Mouse (Mus musculus): ENCODE results near the gene Slc25a28. TPM values are rescaled to one million over a fixed set of nuclear protein-coding genes. Genes with fewer than 3 reads are reported as not detected.

The Slc25a28 gene
- polyA plus RNA-seq, 1 experiment from 2014 or later, result 13.7 TPM

GRCm38 (mm10) chr19:43616889-43617288, 57.8 kb downstream of the Slc25a28 start:
- H3K27me3 ChIP-seq (ENCODE audit: insufficient read depth, poor library complexity, severe bottlenecking), result peaks cover 100% of the 10 kb centered on the region
- DNase-seq (ENCODE audit: low spot score), result no peak
- peaks cover 46% of the 10 kb centered on the region for H3K4me1 ChIP-seq
- H3K4me3 ChIP-seq, result peak overlapping the region; percentile 56
- no peaks in the 10 kb centered on the region for H3K36me3 ChIP-seq
- H3K27ac ChIP-seq, result no peak overlapping the region
- WGBS, result under 1% methylated on average over 12 of the region's 12 CpGs
- no peaks in the 10 kb centered on the region for H3K9me3 ChIP-seq

- Histone ChIP-seq H3K4me3 (peak overlapping the region; percentile 56), H3K9me3 (no peaks in the 10 kb centered on the region), H3K27ac (no peak overlapping the region), H3K36me3 (no peaks in the 10 kb centered on the region), H3K4me1 (peaks cover 47% of the 10 kb centered on the region), H3K27me3 (ENCODE audit: insufficient read depth, poor library complexity, severe bottlenecking) (peaks cover 100% of the 10 kb centered on the region)
- under 1% methylated on average over 35 of the region's 35 CpGs for WGBS
- DNase-seq (ENCODE audit: low spot score), result no peak
These were observed 58.2 kb downstream of the Slc25a28 start for GRCm38 (mm10) chr19:43616415-43616861.

GRCm38 (mm10) chr19:43615571-43616414, 58.9 kb downstream of the Slc25a28 start:
- Histone ChIP-seq H3K4me3 (peak overlapping the region; percentile 56), H3K27me3 (ENCODE audit: insufficient read depth, poor library complexity, severe bottlenecking) (peaks cover 100% of the 10 kb centered on the region), H3K27ac (no peak overlapping the region), H3K36me3 (no peaks in the 10 kb centered on the region), H3K4me1 (peaks cover 49% of the 10 kb centered on the region), H3K9me3 (no peaks in the 10 kb centered on the region)
- WGBS, result 1% methylated on average over 34 of the region's 34 CpGs
- no peak for DNase-seq (ENCODE audit: low spot score)

DNA sequence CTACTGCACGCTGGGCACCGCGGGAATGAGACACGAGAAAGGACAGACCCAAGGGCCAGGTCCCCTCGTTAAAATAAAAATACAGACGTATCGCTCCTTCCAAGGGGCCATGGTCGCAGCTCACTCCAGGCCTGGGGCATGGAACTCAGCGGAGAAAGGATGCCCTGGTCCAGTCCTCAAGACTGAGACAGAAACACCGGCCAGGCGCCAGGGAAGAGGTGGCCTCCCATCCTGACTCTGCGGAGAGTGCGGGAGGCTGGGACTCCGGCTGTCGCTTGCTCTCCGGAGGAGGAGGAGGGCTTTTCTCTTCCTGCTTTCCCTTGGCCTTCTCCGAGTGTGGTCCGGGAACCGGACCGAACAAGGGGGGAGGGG, 59.6 kb downstream of the Slc25a28 start:
- no peak for DNase-seq (ENCODE audit: low spot score)
- Histone ChIP-seq H3K4me1 (peaks cover 56% of the 10 kb centered on the region), H3K36me3 (no peaks in the 10 kb centered on the region), H3K4me3 (peak overlapping the region; percentile 56), H3K27ac (peak overlapping the region; percentile 16; the same call in 1 of the 2 replicates), H3K9me3 (no peaks in the 10 kb centered on the region), H3K27me3 (ENCODE audit: insufficient read depth, poor library complexity, severe bottlenecking) (peaks cover 100% of the 10 kb centered on the region)
- WGBS, result under 1% methylated on average over 20 of the region's 20 CpGs

DNA sequence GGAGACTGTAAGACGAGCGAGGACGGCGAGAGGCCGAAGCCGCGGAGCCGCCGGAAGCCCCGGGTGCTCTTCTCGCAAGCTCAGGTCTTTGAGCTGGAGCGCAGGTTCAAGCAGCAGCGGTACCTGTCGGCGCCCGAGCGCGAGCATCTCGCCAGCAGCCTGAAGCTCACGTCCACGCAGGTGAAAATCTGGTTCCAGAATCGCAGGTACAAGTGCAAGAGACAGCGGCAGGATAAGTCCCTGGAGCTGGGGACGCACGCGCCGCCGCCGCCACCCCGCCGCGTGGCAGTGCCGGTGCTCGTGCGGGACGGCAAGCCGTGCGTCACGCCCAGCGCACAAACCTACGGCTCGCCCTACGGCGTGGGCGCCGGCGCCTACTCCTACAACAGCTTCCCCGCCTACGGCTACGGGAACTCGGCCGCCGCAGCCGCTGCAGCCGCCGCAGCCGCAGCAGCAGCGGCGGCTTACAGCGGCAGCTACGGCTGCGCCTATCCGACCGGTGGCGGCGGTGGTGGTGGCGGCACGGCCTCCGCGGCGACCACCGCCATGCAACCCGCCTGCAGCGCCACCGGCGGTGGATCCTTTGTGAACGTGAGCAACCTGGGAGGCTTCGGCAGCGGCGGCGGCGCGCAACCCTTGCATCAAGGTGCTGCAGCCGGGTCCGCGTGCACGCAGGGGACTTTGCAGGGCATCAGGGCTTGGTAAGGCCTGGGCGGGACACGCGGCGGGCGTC, 60.2 kb downstream of the Slc25a28 start:
- no peaks in the 10 kb centered on the region for H3K36me3 ChIP-seq
- peaks cover 57% of the 10 kb centered on the region for H3K4me1 ChIP-seq
- WGBS, result under 1% methylated on average over 82 of the region's 92 CpGs
- peak overlapping the region; percentile 56 for H3K4me3 ChIP-seq
- peak overlapping the region; percentile 16; the same call in 1 of the 2 replicates for H3K27ac ChIP-seq
- peaks cover 100% of the 10 kb centered on the region for H3K27me3 ChIP-seq (ENCODE audit: insufficient read depth, poor library complexity, severe bottlenecking)
- H3K9me3 ChIP-seq, result no peaks in the 10 kb centered on the region
- no peak for DNase-seq (ENCODE audit: low spot score)

Small RNA genes within 50 kb of the gene (microRNA-seq; reads per million reads assigned to microRNA genes)
- not detected for gene Gm22646

Other genes with a start within 250 kb of the Slc25a28 start
- gene Cnnm1, start 234.4 kb downstream of the Slc25a28 start, polyA plus RNA-seq (2016; fragmentation: Nextera tagmentation; extraction: Ambion mirVana), result 0.12 and 0.14 TPM in 2 replicates
- 119 and 176 TPM in 2 replicates for gene Got1, start 150.3 kb downstream of the Slc25a28 start, polyA plus RNA-seq (2016; fragmentation: Nextera tagmentation; extraction: Ambion mirVana)
- gene Nkx2-3, start 62.6 kb downstream of the Slc25a28 start, polyA plus RNA-seq (2016; fragmentation: Nextera tagmentation; extraction: Ambion mirVana), result 0.55 and 2.4 TPM in 2 replicates
- 7.7 and 7.9 TPM in 2 replicates for gene Entpd7, start 14.8 kb upstream of the Slc25a28 start, polyA plus RNA-seq (2016; fragmentation: Nextera tagmentation; extraction: Ambion mirVana)
- gene Cutc, start 78.1 kb upstream of the Slc25a28 start, polyA plus RNA-seq (2016; fragmentation: Nextera tagmentation; extraction: Ambion mirVana), result 10.1 and 14.9 TPM in 2 replicates
- 16.0 and 17.5 TPM in 2 replicates for gene Cox15, start 78.1 kb upstream of the Slc25a28 start, polyA plus RNA-seq (2016; fragmentation: Nextera tagmentation; extraction: Ambion mirVana)
- gene Abcc2, start 107.3 kb upstream of the Slc25a28 start, polyA plus RNA-seq (2016; fragmentation: Nextera tagmentation; extraction: Ambion mirVana), result 0.05 and 0.31 TPM in 2 replicates